Mouse (Mus musculus): ENCODE results near the gene Sdhaf1.

Sdhaf1 gene

GRCm38 (mm10) chr7:30325364-30325763, 1.7 kb upstream of the Sdhaf1 start:
- no peak for DNase-seq (ENCODE audit: low spot score)

- DNase-seq (ENCODE audit: low spot score), result peak; percentile 54
These were observed 727 bp upstream of the Sdhaf1 start for GRCm38 (mm10) chr7:30324300-30324944.

- DNase-seq (ENCODE audit: low spot score), result no peak
These were observed 830 bp downstream of the Sdhaf1 start for GRCm38 (mm10) chr7:30322865-30323264.

DNA sequence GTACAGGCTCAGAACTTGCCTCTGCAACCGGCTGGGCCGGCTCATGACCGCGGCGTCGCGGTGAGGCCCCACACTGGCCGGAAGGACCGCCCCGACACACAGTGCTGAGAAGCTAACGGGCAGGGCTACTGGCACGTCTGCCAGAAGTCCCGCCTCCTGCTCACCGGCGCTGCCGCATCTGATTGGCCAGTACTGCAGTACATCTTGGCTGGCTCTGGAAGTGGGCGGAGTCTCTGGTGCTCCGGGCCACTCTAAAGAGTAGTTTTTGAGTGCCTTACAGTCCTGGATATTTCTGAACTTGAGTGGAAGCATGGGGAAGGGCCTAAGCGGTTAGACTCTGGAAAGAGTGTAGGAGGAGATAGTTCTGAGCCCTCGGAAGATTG, 1.4 kb downstream of the Sdhaf1 start:
- peak; percentile 98 for DNase-seq (ENCODE audit: low spot score)

GRCm38 (mm10) chr7:30321539-30322284, 2.0 kb downstream of the Sdhaf1 start, which contains the start of gene E130208F15Rik:
E130208F15Rik (plus strand) TSS chr7:30321740.
- peak; percentile 73 for DNase-seq (ENCODE audit: low spot score)

DNA sequence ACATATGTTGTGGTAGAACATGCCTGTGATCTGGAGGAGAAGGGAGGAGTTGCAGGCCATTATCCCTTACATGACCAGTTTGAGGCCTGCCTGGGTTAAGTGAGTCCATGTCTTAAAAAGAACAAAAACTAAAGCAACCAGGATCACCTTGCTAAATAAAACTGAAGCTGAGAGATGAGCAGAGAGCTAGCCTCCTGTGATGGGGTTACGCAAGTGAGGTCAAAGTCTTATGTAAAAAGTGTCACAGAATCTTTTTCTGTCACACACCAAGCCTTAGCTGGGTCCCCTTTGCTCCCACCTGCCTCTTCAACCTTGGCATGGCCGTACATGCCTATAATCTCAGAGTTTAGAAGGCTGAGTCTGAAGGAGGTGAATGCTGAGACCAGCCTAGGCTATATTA, 2.7 kb downstream of the Sdhaf1 start:
- no peak for DNase-seq (ENCODE audit: low spot score)

GRCm38 (mm10) chr7:30318142-30318541, 5.6 kb downstream of the Sdhaf1 start:
- DNase-seq (ENCODE audit: low spot score), result no peak

DNA sequence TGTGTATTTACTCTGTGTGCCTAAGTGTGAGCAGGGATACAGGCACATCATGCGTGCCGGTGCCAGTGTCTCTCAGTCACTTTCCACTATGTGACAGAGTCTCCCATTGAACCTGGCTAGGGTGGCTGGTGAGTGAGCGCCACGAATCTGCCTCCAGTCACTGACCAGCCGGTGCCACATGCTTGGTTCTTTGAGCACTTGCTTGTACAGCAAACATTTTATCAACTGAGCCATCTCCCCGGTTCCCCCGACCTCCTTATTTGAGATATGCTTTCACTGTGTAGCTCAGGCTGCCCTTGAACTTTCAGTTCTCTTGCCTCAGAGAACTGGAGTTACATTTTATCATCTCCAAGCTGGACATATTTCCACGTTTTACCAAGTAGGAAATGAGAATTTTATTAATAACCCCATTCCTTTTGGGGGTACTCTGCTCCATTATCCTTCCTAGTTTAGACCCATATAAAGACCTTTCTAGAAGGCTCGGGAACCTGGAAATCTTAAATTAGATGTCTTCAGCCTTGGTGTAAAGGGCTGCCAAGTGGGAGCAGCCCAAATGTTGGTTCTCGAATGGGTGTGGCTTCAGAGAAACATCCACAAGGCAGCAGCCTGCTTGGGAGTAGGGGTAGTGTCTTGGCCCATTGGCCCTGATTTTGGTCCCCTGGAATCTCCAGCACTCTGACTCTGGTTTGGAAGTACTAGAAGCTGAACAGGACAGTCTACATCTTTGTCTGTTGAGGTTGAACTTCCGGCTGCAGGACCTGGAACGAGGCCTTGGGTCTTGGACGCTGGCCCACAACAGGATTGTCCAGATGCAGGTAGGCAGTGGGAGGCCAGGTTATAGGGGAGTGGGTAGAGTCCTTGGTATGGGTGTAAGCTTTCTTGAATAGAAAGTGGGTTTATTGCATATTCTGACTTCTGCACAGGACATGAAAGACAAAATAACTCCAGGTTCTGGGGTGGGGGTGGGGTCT, 7.9 kb downstream of the Sdhaf1 start:
- no peak for DNase-seq (ENCODE audit: low spot score)

DNA sequence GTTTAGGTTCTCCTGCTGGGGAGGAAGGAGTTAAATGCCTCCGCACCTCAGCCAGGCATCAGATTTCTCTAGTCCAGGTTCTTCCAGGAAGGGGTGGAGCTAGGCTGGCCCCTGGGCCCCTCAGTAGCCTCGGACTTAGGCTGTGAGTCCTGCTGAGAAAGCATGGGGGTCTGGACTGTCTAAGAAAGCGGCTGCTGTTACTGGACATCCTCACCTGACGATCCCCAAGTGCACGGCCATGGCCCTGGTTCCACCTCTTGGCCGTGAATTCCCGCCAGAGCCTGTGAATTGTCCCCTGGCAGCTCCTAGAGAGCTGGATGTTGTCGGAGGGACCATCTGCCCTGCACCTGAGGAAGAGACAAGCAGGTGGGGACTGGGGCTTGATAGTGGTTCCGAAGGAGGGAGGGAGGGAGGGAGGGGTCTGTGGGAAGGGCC, 9.0 kb downstream of the Sdhaf1 start, which contains the start of gene Syne4:
TSS of gene Syne4 (plus strand) at position 87 of the 435 bp plus-strand sequence.
- DNase-seq (ENCODE audit: low spot score), result no peak

GRCm38 (mm10) chr7:30313666-30314320, 9.9 kb downstream of the Sdhaf1 start:
- no peak for DNase-seq (ENCODE audit: low spot score)

DNA sequence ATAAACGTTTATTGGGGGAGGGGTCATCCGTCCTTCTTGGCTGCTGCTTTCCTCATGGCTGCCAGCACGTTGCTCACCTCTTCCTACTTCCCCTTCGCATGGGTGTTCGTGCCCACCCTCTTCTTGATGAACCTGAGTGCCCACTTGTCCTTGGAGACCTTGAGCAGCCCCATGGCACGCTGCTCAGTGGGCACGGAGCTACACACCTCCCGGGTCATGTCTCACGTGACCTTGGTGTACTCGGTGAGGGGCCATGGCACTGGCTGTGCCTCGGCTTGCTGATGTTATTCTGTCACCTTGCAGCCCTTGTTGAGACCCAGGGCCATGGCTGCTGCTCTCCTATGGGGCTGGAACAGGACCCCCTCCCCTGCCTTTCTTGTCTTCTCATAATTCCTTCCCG, 13.6 kb downstream of the Sdhaf1 start:
- DNase-seq (ENCODE audit: low spot score), result no peak

DNA sequence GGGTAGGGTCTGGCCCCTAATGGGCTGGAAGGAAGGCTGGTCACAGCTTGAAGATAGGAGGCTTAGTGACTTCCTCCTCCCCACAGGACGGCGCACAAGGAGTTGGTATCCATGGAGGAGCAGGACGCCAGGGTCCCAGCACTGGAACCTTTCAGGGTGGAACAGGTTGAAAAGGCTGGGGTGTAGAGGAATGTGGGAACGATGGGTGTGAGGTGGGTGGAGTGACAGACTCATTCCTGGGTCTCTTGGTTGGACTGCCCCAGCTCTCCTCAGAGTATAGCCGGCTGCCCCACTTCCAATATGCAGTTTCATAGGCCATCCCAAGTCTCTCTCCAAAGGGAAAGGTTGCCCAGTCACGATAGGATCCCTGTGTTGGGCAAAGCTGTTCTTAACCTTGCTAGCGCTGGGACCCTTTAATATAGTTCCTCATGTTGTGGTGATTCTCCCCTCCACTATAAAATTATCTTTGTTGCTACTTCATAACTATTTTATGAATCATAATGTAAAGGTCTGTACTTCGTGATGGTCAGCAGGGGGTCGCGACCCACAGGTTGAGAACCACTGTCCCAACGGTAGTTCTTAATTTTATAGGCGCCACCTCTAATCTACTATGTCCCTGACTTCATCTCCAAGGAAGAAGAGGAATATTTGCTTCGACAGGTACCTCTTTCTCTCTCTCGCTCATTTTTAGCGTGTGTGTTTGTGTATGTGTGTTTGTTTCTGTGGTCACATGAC, 14.1 kb downstream of the Sdhaf1 start:
- no peak for DNase-seq (ENCODE audit: low spot score)

GRCm38 (mm10) chr7:30308076-30309005, 15.4 kb downstream of the Sdhaf1 start, which contains the start of gene Alkbh6:
Alkbh6 (plus strand) TSS chr7:30308717.
- DNase-seq (ENCODE audit: low spot score), result peak; percentile 96

DNA sequence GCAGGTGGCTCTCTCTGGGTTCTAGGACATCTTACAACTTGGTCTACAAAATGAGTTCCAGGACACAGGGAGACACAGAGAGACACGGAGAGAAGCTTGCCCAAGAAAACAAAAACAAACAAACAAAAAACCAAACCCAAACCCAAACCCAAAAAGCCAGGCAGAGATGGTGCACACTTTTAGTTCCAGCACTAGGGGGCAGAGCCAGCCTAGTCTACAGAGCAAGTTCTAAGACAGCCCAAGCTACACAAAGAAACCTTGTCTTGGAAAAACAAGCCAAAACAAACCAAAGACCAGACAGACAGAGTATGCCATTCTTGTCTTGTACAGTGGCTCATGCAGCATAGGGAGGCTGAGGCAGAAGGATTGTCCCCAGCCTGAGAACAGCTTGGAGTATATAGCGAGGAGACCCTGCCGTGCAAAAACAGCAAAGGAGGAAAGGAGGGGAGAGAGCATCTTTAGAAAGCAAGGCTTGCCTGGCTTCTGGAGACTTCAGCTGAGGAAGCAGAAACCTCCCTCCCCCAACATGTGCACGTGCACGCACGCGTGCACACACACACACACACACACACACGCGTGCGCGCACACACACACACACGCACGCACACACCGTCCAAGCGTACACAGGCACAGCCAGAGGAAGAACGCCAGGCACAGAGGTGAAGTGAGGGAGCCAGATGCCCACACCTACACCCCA, 17.5 kb downstream of the Sdhaf1 start:
- DNase-seq (ENCODE audit: low spot score), result no peak

DNA sequence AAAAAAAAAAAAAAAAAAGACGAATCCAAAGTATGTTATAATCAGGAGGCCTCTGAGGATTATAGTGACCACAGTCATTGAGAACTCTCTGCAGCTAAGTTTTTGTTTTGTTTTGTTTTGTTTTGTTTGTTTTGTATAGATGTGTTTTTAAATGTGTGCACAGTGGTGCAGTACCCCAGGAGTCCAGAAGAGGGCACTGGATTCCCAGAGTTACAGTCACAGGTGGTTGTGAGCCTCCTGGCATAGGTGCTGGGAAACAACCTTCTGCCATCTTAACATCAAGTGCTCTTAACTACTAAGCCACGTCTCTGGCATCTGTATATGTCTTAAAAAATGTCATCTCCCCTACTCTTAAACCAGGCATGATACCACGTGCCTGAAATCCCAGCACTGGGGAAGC, 22.8 kb downstream of the Sdhaf1 start:
- no peak for DNase-seq (ENCODE audit: low spot score)

DNA sequence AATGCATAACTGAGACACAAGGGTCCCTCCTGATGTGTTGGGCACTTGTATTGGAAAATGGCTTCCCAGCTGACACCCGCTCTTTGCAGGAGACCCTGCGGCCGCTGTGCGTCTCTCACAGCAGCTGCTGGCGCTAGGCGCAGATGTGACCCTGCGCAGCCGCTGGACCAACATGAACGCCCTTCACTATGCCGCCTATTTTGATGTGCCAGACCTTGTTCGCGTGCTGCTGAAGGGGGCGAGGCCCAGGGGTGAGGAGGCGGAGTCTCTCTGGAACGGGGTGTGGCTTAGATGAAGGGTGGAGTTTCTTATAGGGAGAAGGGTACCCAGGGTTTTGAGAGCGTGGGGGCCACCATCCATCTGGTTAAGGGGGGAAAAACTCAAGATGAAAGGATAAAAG, 26.4 kb downstream of the Sdhaf1 start:
- no peak for DNase-seq (ENCODE audit: low spot score)

DNA sequence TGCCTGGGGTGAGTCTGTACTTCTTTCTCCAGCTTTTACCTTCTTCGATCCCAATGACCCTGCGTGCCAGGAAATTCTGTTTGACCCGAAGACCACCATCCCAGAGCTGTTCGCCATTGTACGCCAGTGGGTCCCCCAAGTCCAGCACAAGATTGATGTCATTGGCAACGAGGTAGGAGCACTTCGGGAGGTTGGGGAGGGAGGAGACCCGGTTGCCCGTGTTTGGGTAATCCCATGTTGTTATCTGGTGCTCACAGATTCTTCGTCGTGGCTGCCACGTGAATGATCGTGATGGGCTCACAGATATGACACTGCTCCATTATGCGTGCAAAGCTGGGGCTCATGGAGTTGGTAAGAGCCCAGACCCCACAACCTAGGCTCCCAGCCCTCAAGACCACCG, 26.9 kb downstream of the Sdhaf1 start:
- no peak for DNase-seq (ENCODE audit: low spot score)

DNA sequence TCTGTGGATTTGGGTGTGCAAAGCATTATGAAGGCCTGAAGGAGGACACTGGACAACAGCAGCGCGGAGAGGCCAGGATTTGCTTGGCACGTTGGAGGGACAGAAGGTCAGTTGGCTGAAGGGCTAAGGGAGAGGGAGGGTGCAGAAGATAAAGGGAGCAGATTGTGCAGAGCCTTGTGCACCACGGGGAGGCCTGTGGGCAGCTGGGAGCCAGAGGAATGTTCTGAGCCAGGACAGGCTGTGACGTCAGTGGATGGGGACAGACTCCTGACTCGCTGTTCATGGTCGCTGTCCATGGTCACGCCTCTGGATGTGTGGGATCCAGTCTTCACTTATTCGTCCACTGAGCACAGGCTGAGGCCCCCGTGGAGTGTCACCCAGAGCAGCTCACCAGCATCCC, 28.6 kb downstream of the Sdhaf1 start:
- no peak for DNase-seq (ENCODE audit: low spot score)

- DNase-seq (ENCODE audit: low spot score), result no peak
These were observed 29.4 kb downstream of the Sdhaf1 start for GRCm38 (mm10) chr7:30294296-30294695.

Measured in layer of hippocampus, adult 11-12 months (tissue).